13 mouse cellular contexts compared by ENCODE assay signal in genomic region chr2:156814893-156815292, GRCm38 (mm10). TPM values are rescaled to one million over a fixed set of nuclear protein-coding genes. Genes with fewer than 3 reads are reported as not detected.
DNase-seq lines count a peak whose midpoint lies in the region; ATAC-seq lines count a peak whose summit lies in the region.
"Had no signal": no experiment of that assay in that cellular context is flagged by ENCODE, and none has a peak within 500 bp of the region (broad histone marks: within the 10 kb centered on the region; RNA-seq: fewer than 3 reads in every experiment).

No protein-coding gene starts in this region.

- H3K9ac ChIP-seq in kidney, embryonic 15.5 days = no peak overlapping the region
- H3K9ac ChIP-seq: liver, embryonic 13.5 days had no signal

- peaks cover 30% of the 10 kb centered on the region for H3K4me1 ChIP-seq in kidney, embryonic 15.5 days
- H3K4me1 ChIP-seq in limb, embryonic 10.5 days = peaks cover 32% of the 10 kb centered on the region

- H3K27me3 ChIP-seq in kidney, embryonic 15.5 days = no peaks in the 10 kb centered on the region
- no peaks in the 10 kb centered on the region for H3K27me3 ChIP-seq in limb, embryonic 10.5 days (ENCODE audit: low read depth, poor library complexity, severe bottlenecking)
- H3K27me3 ChIP-seq: liver, embryonic 13.5 days had no signal

- 12% methylated on average over 5 of the region's 5 CpGs for WGBS in kidney, embryonic 15.5 days
- 39% methylated on average over 5 of the region's 5 CpGs for WGBS in limb, embryonic 10.5 days

- peak; percentile 44; the same call in 1 of the 2 replicates for ATAC-seq in kidney, embryonic 15.5 days (replicated peaks; ENCODE audit: low FRiP score)
- no peak for ATAC-seq in megakaryocyte progenitor cell, adult 5-6 weeks (replicated peaks; ENCODE audit: poor library complexity)
- ATAC-seq: forebrain, embryonic 16.5 days had no signal

- H3K4me3 ChIP-seq in kidney, embryonic 15.5 days (replicated peaks) = no peak overlapping the region
- H3K4me3 ChIP-seq in limb, embryonic 10.5 days = no peak overlapping the region
- H3K4me3 ChIP-seq: liver, embryonic 13.5 days had no signal

- peak overlapping the region; percentile 91 for H3K27ac ChIP-seq in kidney, embryonic 15.5 days
- peak overlapping the region; percentile 73 for H3K27ac ChIP-seq in limb, embryonic 10.5 days
- H3K27ac ChIP-seq: liver, embryonic 13.5 days had no signal

- DNase-seq in heart, adult 11 months = peak; percentile 76
- no peak for DNase-seq in heart, postnatal 25 days (ENCODE audit: low spot score)
- DNase-seq in kidney, adult 11 months = no peak
- peak; percentile 10 for DNase-seq in embryo, embryonic 9.5 days (ENCODE audit: extremely low spot score)
- no peak for DNase-seq in limb, embryonic 10.5 days (ENCODE audit: low spot score)
- DNase-seq in spleen, adult 12 weeks (ENCODE audit: low spot score) = no peak
- DNase-seq: cerebellum, postnatal 36 days; layer of hippocampus, postnatal 36 days; liver, embryonic 13.5 days had no signal

- H3K9me3 ChIP-seq in kidney, embryonic 15.5 days (replicated peaks) = no peaks in the 10 kb centered on the region
- no peaks in the 10 kb centered on the region for H3K9me3 ChIP-seq in limb, embryonic 10.5 days (replicated peaks)
- H3K9me3 ChIP-seq: liver, embryonic 13.5 days had no signal

- no peaks in the 10 kb centered on the region for H3K36me3 ChIP-seq in kidney, embryonic 15.5 days
- no peaks in the 10 kb centered on the region for H3K36me3 ChIP-seq in limb, embryonic 10.5 days
- H3K36me3 ChIP-seq: liver, embryonic 13.5 days had no signal

- peak overlapping the region; percentile 39 for H3K4me2 ChIP-seq in kidney, embryonic 15.5 days
- H3K4me2 ChIP-seq: liver, embryonic 13.5 days had no signal

- intact Hi-C loops in heart, postnatal 25 days (cut with DNase I) = loop anchor here (5.0 kb wide), 1 partner anchor 217 kb away; no protein-coding TSS in a partner anchor

RNA-seq across cellular contexts. Expression of gene Tgif2, which starts 24.9 kb away (rescaled TPM):
- total RNA-seq in heart, postnatal 25 days (2021) = under 1 TPM; 0.75 to 0.95 TPM
- polyA plus RNA-seq in kidney, embryonic 15.5 days (2015; fragmentation: Nextera tagmentation; extraction: Ambion mirVana) = 62.2 and 68.5 TPM in 2 replicates
- 104 and 109 TPM in 2 replicates for polyA plus RNA-seq in limb, embryonic 10.5 days (2016; fragmentation: Nextera tagmentation; extraction: Ambion mirVana)
- total RNA-seq in megakaryocyte progenitor cell, adult 5-6 weeks (2015) = 7.2 and 7.9 TPM in 2 replicates
- total RNA-seq in megakaryocyte progenitor cell, adult 5-6 weeks (2017) = 10.7 and 12.5 TPM in 2 replicates

RNA-seq across cellular contexts. Expression of gene Myl9, which starts 39.7 kb away (rescaled TPM):
- 100 to 1,000 TPM; 200 to 205 TPM for total RNA-seq in heart, postnatal 25 days (2021)
- polyA plus RNA-seq in kidney, embryonic 15.5 days (2015; fragmentation: Nextera tagmentation; extraction: Ambion mirVana) = 305 and 466 TPM in 2 replicates
- polyA plus RNA-seq in limb, embryonic 10.5 days (2016; fragmentation: Nextera tagmentation; extraction: Ambion mirVana) = 30.1 and 62.7 TPM in 2 replicates
- total RNA-seq in megakaryocyte progenitor cell, adult 5-6 weeks (2015) = not detected in 2 replicates
- total RNA-seq in megakaryocyte progenitor cell, adult 5-6 weeks (2017) = not detected in 2 replicates
- total RNA-seq: granulocyte monocyte progenitor cell, adult 5-6 weeks had no signal

RNA-seq across cellular contexts. Expression of gene 4930518I15Rik, which starts 42.9 kb away (rescaled TPM):
- total RNA-seq in heart, postnatal 25 days (2021) = under 1 TPM; 0.57 to 0.89 TPM
- polyA plus RNA-seq in kidney, embryonic 15.5 days (2015; fragmentation: Nextera tagmentation; extraction: Ambion mirVana) = 8.6 and 9.8 TPM in 2 replicates
- polyA plus RNA-seq in limb, embryonic 10.5 days (2016; fragmentation: Nextera tagmentation; extraction: Ambion mirVana) = 9.4 and 10.7 TPM in 2 replicates
- total RNA-seq in megakaryocyte progenitor cell, adult 5-6 weeks (2015) = 0.42 and 3.0 TPM in 2 replicates
- total RNA-seq in megakaryocyte progenitor cell, adult 5-6 weeks (2017) = 1.2 TPM in 1 of 2 replicates, not detected in the other

RNA-seq across cellular contexts. Expression of gene Rab5if, which starts 48.0 kb away (rescaled TPM):
- total RNA-seq in heart, postnatal 25 days (2021) = 100 to 1,000 TPM; 124 to 125 TPM
- 174 and 181 TPM in 2 replicates for polyA plus RNA-seq in kidney, embryonic 15.5 days (2015; fragmentation: Nextera tagmentation; extraction: Ambion mirVana)
- polyA plus RNA-seq in limb, embryonic 10.5 days (2016; fragmentation: Nextera tagmentation; extraction: Ambion mirVana) = 182 and 204 TPM in 2 replicates
- total RNA-seq in megakaryocyte progenitor cell, adult 5-6 weeks (2015) = 377 and 404 TPM in 2 replicates
- total RNA-seq in megakaryocyte progenitor cell, adult 5-6 weeks (2017) = 204 and 210 TPM in 2 replicates

Comparison
In these comparisons a context has a peak if more than half of its experiments do, and no peak if none do; other contexts are left out.
1. DNase-seq: peak in heart, adult 11 months (single experiment) and embryo, embryonic 9.5 days (single experiment); none in heart, postnatal 25 days (single experiment), kidney, adult 11 months (single experiment), limb, embryonic 10.5 days (single experiment) and spleen, adult 12 weeks (single experiment).
2. RNA of gene Tgif2, which starts 24.9 kb away (total RNA-seq): 7.2 to 12.5 TPM in megakaryocyte progenitor cell, adult 5-6 weeks; 0.75 to 0.95 TPM in heart, postnatal 25 days; every median in the first group is over 4 times any median in the second.
3. RNA of gene Myl9, which starts 39.7 kb away (total RNA-seq): 200 to 205 TPM in heart, postnatal 25 days; not detected in megakaryocyte progenitor cell, adult 5-6 weeks; every median in the first group is over 100 times any median in the second.